Mouse (Mus musculus) embryonic facial prominence, embryonic 13.5 days (tissue): ENCODE results near the gene Rbm15. TPM values are rescaled to one million over a fixed set of nuclear protein-coding genes. Genes with fewer than 3 reads are reported as not detected.
A peak's percentile ranks its signal among the peaks of the same experiment; 100 is the strongest.

Experiments used
- ATAC-seq: fragments of 200-750 bp; cut with Nextera tagmentation; 2 replicates; pipeline ENCODE4 v1.8.0; 2017; ENCODE audit warnings: low read depth; ENCODE audit not compliant: insufficient number of reproducible peaks, insufficient read depth, low FRiP score, low TSS enrichment
- H3K27ac ChIP-seq: fragments of 300-500 bp; sonication (generic); 2 replicates; pipeline ENCODE4 v1.5.1; 2015; ENCODE audit warnings: moderate library complexity, mild to moderate bottlenecking, inconsistent platforms
- H3K27me3 ChIP-seq: fragments of 300-500 bp; sonication (generic); 2 replicates; pipeline ENCODE4 v1.6.1; 2015; ENCODE audit warnings: mild to moderate bottlenecking, inconsistent platforms
- H3K36me3 ChIP-seq: fragments of 300-500 bp; sonication (generic); 2 replicates; pipeline ENCODE4 v1.6.1; 2015; ENCODE audit warnings: mild to moderate bottlenecking, inconsistent platforms
- H3K4me1 ChIP-seq: fragments of 300-500 bp; sonication (generic); 2 replicates; pipeline ENCODE4 v1.6.1; 2015; ENCODE audit warnings: inconsistent platforms
- H3K4me2 ChIP-seq: fragments of 300-500 bp; sonication (generic); 2 replicates; pipeline ENCODE4 v1.6.1; 2015; ENCODE audit warnings: moderate library complexity, mild to moderate bottlenecking, inconsistent platforms
- H3K4me3 ChIP-seq: fragments of 300-500 bp; sonication (generic); 2 replicates; pipeline ENCODE4 v1.5.1; 2015; ENCODE audit warnings: mild to moderate bottlenecking, inconsistent platforms
- H3K9ac ChIP-seq: fragments of 300-500 bp; sonication (generic); 2 replicates; pipeline ENCODE4 v1.6.1; 2015; ENCODE audit warnings: mild to moderate bottlenecking, inconsistent platforms
- H3K9me3 ChIP-seq: fragments of 300-500 bp; sonication (generic); 2 replicates; pipeline ENCODE4 v1.6.1; 2016; ENCODE audit warnings: inconsistent platforms
- WGBS: fragments of 180-500 bp; shearing (Covaris S2); methylation state at CpG from one replicate; pipeline ENCODE4 v1.1.7; 2015; ENCODE audit warnings: mixed read lengths; 5-methylcytosine and 5-hydroxymethylcytosine counted together
- polyA plus RNA-seq: library from polyadenylated mRNA; unstranded; fragments of >200 nt; fragmentation: Nextera tagmentation; extraction: Ambion mirVana; gene quantifications from 2 replicates; pipeline ENCODE4 v1.2.1, GENCODE M21; 2015

Gene Rbm15
- 15.5 and 15.8 TPM in 2 replicates for polyA plus RNA-seq

DNA sequence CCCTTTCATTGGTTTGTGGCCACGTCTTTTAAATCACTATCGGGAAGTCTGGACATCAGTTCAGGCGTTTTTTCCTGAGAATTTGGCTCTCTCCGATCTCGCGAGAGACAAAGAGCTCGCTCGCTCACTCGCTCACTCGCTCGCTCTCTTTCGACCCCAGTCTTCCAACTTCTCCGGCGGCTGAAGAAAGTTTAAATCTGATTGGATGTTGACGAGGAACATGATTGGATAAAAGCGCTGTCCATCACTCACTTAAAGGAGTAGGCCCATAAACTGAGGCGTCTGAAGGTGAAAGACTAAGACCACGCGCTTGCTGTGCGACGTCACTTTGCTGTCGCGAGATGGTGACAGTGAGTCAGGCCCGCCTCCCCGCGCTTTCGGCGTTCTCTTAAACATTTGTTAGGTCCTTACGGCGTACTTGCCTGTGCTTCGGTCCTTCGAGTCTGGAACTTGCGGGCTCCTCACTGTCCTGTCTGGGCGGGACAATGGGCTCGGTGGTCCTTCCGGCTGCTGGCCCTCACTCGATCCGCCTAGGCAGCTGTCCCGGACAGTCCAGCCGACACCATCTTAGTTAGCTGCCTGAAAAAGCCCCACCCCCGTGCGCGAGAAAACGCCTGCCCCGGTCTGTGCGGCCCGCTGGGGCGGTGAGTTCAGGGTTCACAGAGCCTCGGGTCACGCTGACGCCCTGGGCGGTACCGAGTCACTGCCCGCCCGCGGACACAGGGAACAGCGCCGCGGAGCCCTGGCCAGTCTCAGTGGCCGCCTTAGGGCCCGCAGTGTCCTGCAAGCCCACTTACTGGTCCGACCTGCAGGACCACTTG lies at the start of gene Rbm15:
TSS of gene Rbm15 (minus strand) at position 293 of the 821 bp plus-strand sequence.
- H3K4me3 ChIP-seq = peak within 1 kb of the TSS; percentile 94
- WGBS = under 1% methylated on average over 62 of the region's 62 CpGs

DNA sequence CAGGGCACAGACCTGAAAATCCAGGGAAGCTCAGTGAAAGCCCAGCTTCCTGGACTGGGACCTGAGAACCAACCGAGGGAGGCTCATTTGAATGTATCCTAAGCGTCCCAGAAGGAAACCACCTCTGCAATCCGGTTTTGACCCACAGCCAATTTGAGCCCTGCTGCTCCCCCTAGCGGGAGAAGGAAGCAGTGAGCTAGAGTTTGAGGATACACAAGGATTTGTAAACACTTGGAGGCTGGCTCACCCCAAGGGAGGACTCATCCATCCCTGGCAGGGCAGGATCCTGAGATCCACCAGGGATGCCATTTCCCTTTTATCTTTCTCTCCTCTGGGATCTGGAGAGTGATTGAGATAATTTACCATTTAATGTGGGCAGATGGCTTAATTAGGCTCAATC lies 45.9 kb upstream of the Rbm15 start:
- H3K9me3 ChIP-seq = no peaks in the 10 kb centered on the region
- H3K27ac ChIP-seq = no peak overlapping the region
- no peak overlapping the region for H3K9ac ChIP-seq
- H3K36me3 ChIP-seq = no peaks in the 10 kb centered on the region
- H3K27me3 ChIP-seq = 0 out of 2 replicates have a peak, but pooled peaks cover 4% of the 10 kb centered on the region
- no peak overlapping the region for H3K4me2 ChIP-seq
- no peak overlapping the region for H3K4me3 ChIP-seq
- 6% methylated on average over 4 of the region's 4 CpGs for WGBS
- H3K4me1 ChIP-seq = peaks cover 8% of the 10 kb centered on the region; the same call in 1 of the 2 replicates
- no peak for ATAC-seq

More for the DNA sequence above, at the start of gene Rbm15:
- H3K27ac ChIP-seq = peak within 1 kb of the TSS; percentile 95
- no peaks in the 10 kb centered on the region for H3K27me3 ChIP-seq
- peak; percentile 95 for ATAC-seq
- peak within 1 kb of the TSS; percentile 92 for H3K4me2 ChIP-seq
- H3K36me3 ChIP-seq = peaks cover 16% of the 10 kb centered on the region
- peaks cover 24% of the 10 kb centered on the region for H3K4me1 ChIP-seq
- H3K9me3 ChIP-seq = no peaks in the 10 kb centered on the region
- peak within 1 kb of the TSS; percentile 96 for H3K9ac ChIP-seq

DNA sequence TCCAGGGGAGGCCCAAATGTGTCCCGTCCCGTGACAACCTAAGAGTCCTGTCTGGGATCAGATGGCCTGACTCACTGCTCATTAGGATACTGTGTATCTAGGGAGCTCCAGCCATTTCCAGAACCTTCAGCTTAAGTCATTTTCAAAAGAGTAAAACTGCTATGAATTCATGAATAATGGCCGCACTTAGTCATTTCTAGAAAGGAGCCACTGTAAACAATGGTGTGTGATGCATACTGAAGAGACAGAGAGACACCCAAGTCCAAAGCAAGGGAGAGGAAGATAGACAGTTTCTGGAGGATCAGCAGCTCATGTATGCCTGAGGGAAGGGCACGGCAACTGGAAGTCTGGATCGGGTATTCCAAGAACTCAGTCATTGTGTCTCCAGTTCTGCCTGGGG lies 45.2 kb upstream of the Rbm15 start:
- no peaks in the 10 kb centered on the region for H3K9me3 ChIP-seq
- H3K27me3 ChIP-seq = 0 out of 2 replicates have a peak, but pooled peaks cover 4% of the 10 kb centered on the region
- H3K27ac ChIP-seq = no peak overlapping the region
- H3K36me3 ChIP-seq = no peaks in the 10 kb centered on the region
- H3K4me3 ChIP-seq = no peak overlapping the region
- peaks cover 8% of the 10 kb centered on the region; the same call in 1 of the 2 replicates for H3K4me1 ChIP-seq
- ATAC-seq = no peak
- H3K9ac ChIP-seq = no peak overlapping the region
- H3K4me2 ChIP-seq = no peak overlapping the region
- 79% methylated on average over 5 of the region's 5 CpGs for WGBS

DNA sequence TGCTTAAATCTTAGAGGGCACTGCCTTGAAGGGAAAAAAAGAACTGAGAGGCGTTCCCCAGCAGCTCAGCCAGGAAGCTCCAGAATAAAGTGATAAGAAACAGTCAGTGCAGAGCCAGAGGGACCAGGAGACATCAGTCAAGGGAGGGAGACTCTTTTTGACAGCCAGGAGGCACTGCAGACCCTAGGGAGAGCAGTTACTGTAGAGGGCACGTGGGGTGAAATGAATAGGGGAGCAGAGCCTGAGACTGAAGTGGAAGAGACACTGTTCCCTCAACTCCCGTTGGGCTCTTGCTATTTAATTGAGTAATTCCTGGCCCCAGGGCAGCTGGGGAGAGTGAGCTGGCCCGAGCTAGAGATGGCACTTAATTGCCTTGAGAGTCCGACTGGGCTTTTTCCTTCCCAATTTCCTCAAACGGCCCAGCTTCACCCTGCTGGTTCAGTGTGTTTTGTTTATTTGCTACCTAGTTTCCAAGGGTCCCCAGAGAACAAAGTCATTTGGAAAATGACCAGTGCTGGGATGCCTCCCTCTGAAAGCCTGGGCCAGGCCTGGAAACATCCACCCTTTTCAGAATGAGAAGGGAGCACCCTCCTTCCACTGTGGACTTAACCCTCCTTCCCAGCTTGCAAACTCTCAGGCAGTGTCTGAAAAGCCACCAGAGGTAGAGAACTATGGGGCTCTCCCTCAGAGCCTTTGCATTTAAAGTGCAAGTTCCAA lies 41.6 kb upstream of the Rbm15 start:
- H3K9ac ChIP-seq = no peak overlapping the region
- ATAC-seq = no peak
- 0 out of 2 replicates have a peak, but pooled peaks cover 3% of the 10 kb centered on the region for H3K4me1 ChIP-seq
- WGBS = 4% methylated on average over 6 of the region's 6 CpGs
- H3K9me3 ChIP-seq = no peaks in the 10 kb centered on the region
- H3K4me2 ChIP-seq = no peak overlapping the region
- H3K27ac ChIP-seq = no peak overlapping the region
- no peak overlapping the region for H3K4me3 ChIP-seq
- H3K27me3 ChIP-seq = 0 out of 2 replicates have a peak, but pooled peaks cover 4% of the 10 kb centered on the region
- no peaks in the 10 kb centered on the region for H3K36me3 ChIP-seq

DNA sequence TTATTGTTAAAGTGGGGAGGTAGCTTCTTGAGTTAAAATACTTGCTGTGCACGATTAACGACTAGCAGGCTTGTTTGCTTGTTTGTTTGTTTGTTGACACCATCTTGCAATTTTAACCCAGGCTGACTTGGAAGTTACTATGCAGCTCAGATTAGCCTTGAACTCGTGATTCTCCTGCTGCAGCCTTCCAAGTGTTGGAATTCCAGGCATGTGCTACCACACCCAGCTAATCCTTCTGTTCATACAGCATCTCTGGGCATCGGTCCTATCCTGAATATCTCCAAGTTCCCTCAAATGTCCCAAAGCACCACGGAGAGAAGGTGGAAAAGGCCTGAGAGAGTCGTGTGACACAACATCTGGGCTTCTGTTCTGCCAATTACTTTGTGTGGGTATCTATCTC lies 35.7 kb upstream of the Rbm15 start:
- WGBS = 77% methylated on average over 6 of the region's 6 CpGs
- ATAC-seq = no peak
- no peak overlapping the region for H3K4me3 ChIP-seq
- H3K4me1 ChIP-seq = no peaks in the 10 kb centered on the region
- no peak overlapping the region for H3K9ac ChIP-seq
- H3K27me3 ChIP-seq = no peaks in the 10 kb centered on the region
- no peaks in the 10 kb centered on the region for H3K9me3 ChIP-seq
- no peak overlapping the region for H3K27ac ChIP-seq
- no peaks in the 10 kb centered on the region for H3K36me3 ChIP-seq
- H3K4me2 ChIP-seq = no peak overlapping the region

DNA sequence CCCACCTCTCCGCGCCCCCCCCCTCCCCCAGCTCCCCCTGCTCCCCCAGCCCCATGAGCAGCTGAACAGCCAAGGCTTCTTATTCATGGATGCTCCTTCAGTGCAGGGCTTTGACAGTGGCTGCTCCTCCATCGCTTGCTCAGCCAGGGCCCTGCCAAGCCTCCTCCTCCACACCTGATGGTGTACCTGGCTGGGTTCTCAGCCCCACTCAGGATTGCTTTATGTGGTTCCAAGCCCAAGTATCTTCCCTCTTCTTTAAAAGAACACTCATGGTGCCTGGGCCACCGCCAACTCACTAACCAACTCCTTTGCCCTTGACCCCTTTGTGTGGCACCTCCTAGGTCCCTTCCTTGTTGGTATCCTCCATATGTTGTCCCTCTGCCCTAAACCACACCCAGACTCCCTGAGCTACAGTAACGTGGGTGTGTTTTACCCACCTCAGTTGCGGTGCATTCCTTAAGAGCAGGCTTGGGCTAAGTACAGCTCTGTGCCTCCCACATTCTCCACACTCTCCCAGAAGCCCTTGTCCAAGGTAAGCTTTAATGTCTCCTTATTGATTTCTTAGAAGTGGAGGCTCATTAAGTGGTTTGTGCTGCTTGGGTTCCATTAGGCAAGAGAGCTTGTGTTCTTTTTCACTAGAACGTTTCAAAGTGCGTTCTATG lies 34.6 kb upstream of the Rbm15 start:
- Histone ChIP-seq H3K9me3 (no peaks in the 10 kb centered on the region), H3K27me3 (no peaks in the 10 kb centered on the region), H3K36me3 (no peaks in the 10 kb centered on the region), H3K4me2 (no peak overlapping the region), H3K9ac (no peak overlapping the region), H3K4me1 (no peaks in the 10 kb centered on the region), H3K27ac (no peak overlapping the region), H3K4me3 (no peak overlapping the region)
- WGBS = 80% methylated on average over 8 of the region's 8 CpGs
- no peak for ATAC-seq

DNA sequence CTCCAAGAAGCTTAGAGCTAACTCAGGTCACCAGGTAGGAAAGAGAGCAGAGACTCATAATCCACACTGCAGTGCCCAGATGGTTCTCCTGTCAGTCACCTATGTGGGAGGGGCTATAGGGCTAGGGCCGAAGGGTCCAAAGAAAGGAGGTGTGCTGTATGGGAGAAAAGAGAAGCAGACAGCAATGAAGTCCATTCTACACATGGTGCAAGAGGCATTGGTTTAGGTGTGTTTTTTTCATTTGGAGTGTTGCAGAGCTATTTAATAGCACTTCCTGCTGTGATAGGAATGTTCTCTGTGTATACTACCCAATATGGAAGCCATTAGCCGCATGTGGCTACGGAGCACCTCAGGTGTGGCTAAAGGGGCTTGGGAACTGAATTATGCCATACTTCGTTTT lies 31.9 kb upstream of the Rbm15 start:
- Histone ChIP-seq H3K4me3 (no peak overlapping the region), H3K4me1 (peaks cover 12% of the 10 kb centered on the region), H3K4me2 (no peak overlapping the region), H3K36me3 (no peaks in the 10 kb centered on the region), H3K27me3 (no peaks in the 10 kb centered on the region), H3K9me3 (no peaks in the 10 kb centered on the region), H3K9ac (no peak overlapping the region), H3K27ac (no peak overlapping the region)
- ATAC-seq = no peak
- WGBS = 72% methylated on average over 4 of the region's 4 CpGs

DNA sequence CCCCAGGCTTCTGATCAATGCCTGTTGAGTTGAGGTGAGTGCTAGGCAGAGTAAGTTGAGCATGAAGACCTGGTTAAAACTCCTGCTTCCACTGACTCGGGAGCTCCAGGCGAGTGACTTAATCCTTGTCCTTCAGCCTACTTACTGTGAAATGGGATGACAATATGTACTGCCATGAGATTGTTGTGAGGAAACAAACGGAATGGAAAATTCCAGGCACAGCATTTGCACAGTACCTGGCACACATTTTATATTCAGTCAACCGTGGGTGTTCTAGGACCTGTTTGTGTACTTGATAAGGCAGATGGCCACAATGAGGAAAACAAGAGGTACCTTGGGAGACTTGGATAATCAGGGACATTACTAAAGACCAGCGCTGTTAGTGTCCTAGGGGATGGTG lies 29.9 kb upstream of the Rbm15 start:
- H3K36me3 ChIP-seq = no peaks in the 10 kb centered on the region
- no peak overlapping the region for H3K9ac ChIP-seq
- H3K4me3 ChIP-seq = no peak overlapping the region
- H3K4me2 ChIP-seq = no peak overlapping the region
- H3K9me3 ChIP-seq = no peaks in the 10 kb centered on the region
- no peaks in the 10 kb centered on the region for H3K27me3 ChIP-seq
- H3K27ac ChIP-seq = no peak overlapping the region
- peaks cover 16% of the 10 kb centered on the region for H3K4me1 ChIP-seq
- ATAC-seq = no peak
- 84% methylated on average over 5 of the region's 5 CpGs for WGBS

DNA sequence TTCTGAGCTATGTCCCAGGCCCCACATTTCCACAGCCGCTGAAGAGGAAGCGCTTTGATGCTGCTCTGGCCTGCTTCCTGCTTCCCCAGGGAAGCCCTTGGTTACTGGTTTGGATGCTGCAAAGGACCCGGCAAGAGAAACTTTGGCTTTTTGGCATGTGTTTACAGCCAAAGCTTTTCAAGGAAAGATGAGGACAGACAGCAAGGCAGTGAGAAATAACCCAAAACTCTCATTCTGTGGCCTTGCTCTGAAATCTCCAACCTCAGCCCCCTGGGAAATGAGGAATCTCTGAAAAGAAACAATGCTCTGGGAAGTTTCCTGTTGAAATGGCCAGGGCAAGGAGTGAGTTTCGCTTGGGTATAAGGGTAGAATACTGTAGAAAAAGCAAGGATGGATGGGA lies 26.9 kb upstream of the Rbm15 start:
- H3K4me1 ChIP-seq = peaks cover 19% of the 10 kb centered on the region
- H3K4me3 ChIP-seq = no peak overlapping the region
- no peaks in the 10 kb centered on the region for H3K9me3 ChIP-seq
- no peak overlapping the region for H3K27ac ChIP-seq
- WGBS = 51% methylated on average over 4 of the region's 4 CpGs
- no peak overlapping the region for H3K9ac ChIP-seq
- no peak overlapping the region for H3K4me2 ChIP-seq
- H3K36me3 ChIP-seq = no peaks in the 10 kb centered on the region
- no peaks in the 10 kb centered on the region; the same call in 1 of the 2 replicates for H3K27me3 ChIP-seq
- ATAC-seq = no peak

- Histone ChIP-seq H3K9ac (no peak overlapping the region), H3K4me2 (no peak overlapping the region), H3K27ac (no peak overlapping the region), H3K36me3 (no peaks in the 10 kb centered on the region), H3K27me3 (no peaks in the 10 kb centered on the region; the same call in 1 of the 2 replicates), H3K9me3 (no peaks in the 10 kb centered on the region), H3K4me1 (peaks cover 19% of the 10 kb centered on the region), H3K4me3 (no peak overlapping the region)
- 47% methylated on average over 3 of the region's 3 CpGs for WGBS
- no peak for ATAC-seq
These were observed 24.3 kb upstream of the Rbm15 start for GRCm38 (mm10) chr3:107357700-107358234.

- no peaks in the 10 kb centered on the region; the same call in 1 of the 2 replicates for H3K27me3 ChIP-seq
- ATAC-seq = peak; percentile 74
- H3K9ac ChIP-seq = peak overlapping the region; percentile 44; the same call in 1 of the 2 replicates
- under 1% methylated on average over 11 of the region's 11 CpGs for WGBS
- 0 out of 2 replicates have a peak overlapping the region, but pooled peaks have one; percentile 19 for H3K4me3 ChIP-seq
- H3K4me1 ChIP-seq = peaks cover 19% of the 10 kb centered on the region
- H3K9me3 ChIP-seq = no peaks in the 10 kb centered on the region
- H3K36me3 ChIP-seq = no peaks in the 10 kb centered on the region
- H3K4me2 ChIP-seq = peak overlapping the region; percentile 43
- H3K27ac ChIP-seq = no peak overlapping the region
These were observed 23.5 kb upstream of the Rbm15 start for GRCm38 (mm10) chr3:107356964-107357441.
